Mouse (Mus musculus) heart, postnatal 10 days (tissue): ENCODE data around the gene Slc16a11. TPM values are rescaled to one million over a fixed set of nuclear protein-coding genes. Genes with fewer than 3 reads are reported as not detected.
"Not testable (repeated sequence)": the region's sequence is repeated elsewhere in the genome, so short reads cannot be mapped to it uniquely, and the experiment has no call there.

Experiments
- DNase-seq, 2 experiments: peaks; one replicate each; pipeline ENCODE4 v3.0.0; 2021
- intact Hi-C: fragments of 180-260 bp; cut with DNase I; formaldehyde crosslinking; loops from one replicate; pipeline ENCODE4 v1.15.1; 2025
- total RNA-seq, 2 experiments: library from RNA; stranded (reverse); gene quantifications; 2 replicates each; pipeline ENCODE4 v1.2.3; 2021

The Slc16a11 gene
- total RNA-seq: under 1 TPM; 0.20 to 0.91 TPM

GRCm38 (mm10) chr11:70212423-70212822, at the start of gene Slc16a11:
Slc16a11 (plus strand) TSS chr11:70212752.
- intact Hi-C loops: loop anchor here (5.0 kb wide), 2 partner anchors 40 to 280 kb away; no protein-coding TSS in a partner anchor
- DNase-seq: no peak

- intact Hi-C loops: no loop called here
- DNase-seq: peak; percentile 7 to 12
Observed at GRCm38 (mm10) chr11:70165972-70166921, 46.3 kb upstream of the Slc16a11 start.

GRCm38 (mm10) chr11:70168136-70168535, 44.4 kb upstream of the Slc16a11 start:
- intact Hi-C loops: no loop called here
- DNase-seq: no peak

- DNase-seq, intact Hi-C loops: not testable (repeated sequence)
Observed at GRCm38 (mm10) chr11:70169471-70169870, 43.1 kb upstream of the Slc16a11 start.

GRCm38 (mm10) chr11:70170291-70170690, 42.3 kb upstream of the Slc16a11 start:
- no peak for DNase-seq
- intact Hi-C loops: loop anchor here (5.0 kb wide), 1 partner anchor 42 kb away; the partner anchor contains the start of gene Slc16a11

- intact Hi-C loops: loop anchor here (5.0 kb wide), 1 partner anchor 41 kb away; the partner anchor contains the start of gene Slc16a11
- DNase-seq: no peak
Observed at GRCm38 (mm10) chr11:70171181-70171580, 41.4 kb upstream of the Slc16a11 start.

GRCm38 (mm10) chr11:70171847-70172246, 40.7 kb upstream of the Slc16a11 start:
- peak in 1 of 2 experiments; percentile 39 for DNase-seq
- intact Hi-C loops: loop anchor here (5.0 kb wide), 1 partner anchor 40 kb away; the partner anchor contains the start of gene Slc16a11

- intact Hi-C loops: loop anchor here (5.0 kb wide), 1 partner anchor 40 kb away; the partner anchor contains the start of gene Slc16a11
- DNase-seq: no peak
Observed at GRCm38 (mm10) chr11:70172298-70172697, 40.3 kb upstream of the Slc16a11 start.

GRCm38 (mm10) chr11:70174491-70174890, 38.1 kb upstream of the Slc16a11 start:
- DNase-seq: no peak
- intact Hi-C loops: loop anchor here (5.0 kb wide), 1 partner anchor 38 kb away; the partner anchor contains the start of gene Slc16a11

- intact Hi-C loops: no loop called here
- DNase-seq: peak in 1 of 2 experiments; percentile 11
Observed at GRCm38 (mm10) chr11:70177647-70178046, 34.9 kb upstream of the Slc16a11 start.

GRCm38 (mm10) chr11:70178311-70178710, 34.2 kb upstream of the Slc16a11 start:
- intact Hi-C loops: no loop called here
- no peak for DNase-seq

- intact Hi-C loops: loop anchor here (1.0 kb wide), 1 partner anchor 104 kb away; no protein-coding TSS in a partner anchor
- DNase-seq: no peak
Observed at GRCm38 (mm10) chr11:70178756-70179155, 33.8 kb upstream of the Slc16a11 start.

- intact Hi-C loops: loop anchor here (1.0 kb wide), 1 partner anchor 105 kb away; no protein-coding TSS in a partner anchor
- DNase-seq: peak; percentile 16 to 37
Observed at GRCm38 (mm10) chr11:70179401-70179800, 33.2 kb upstream of the Slc16a11 start.

- intact Hi-C loops: no loop called here
- DNase-seq: no peak
Observed at GRCm38 (mm10) chr11:70180496-70180895, 32.1 kb upstream of the Slc16a11 start.

- no peak for DNase-seq
- intact Hi-C loops: no loop called here
Observed at GRCm38 (mm10) chr11:70185120-70185519, 27.4 kb upstream of the Slc16a11 start.

GRCm38 (mm10) chr11:70189319-70190134, 23.0 kb upstream of the Slc16a11 start:
- no peak for DNase-seq
- intact Hi-C loops: no loop called here

GRCm38 (mm10) chr11:70191188-70191587, 21.4 kb upstream of the Slc16a11 start:
- intact Hi-C loops: no loop called here
- no peak for DNase-seq

- DNase-seq: no peak
- intact Hi-C loops: no loop called here
Observed at GRCm38 (mm10) chr11:70192157-70192556, 20.4 kb upstream of the Slc16a11 start.

- DNase-seq: no peak
- intact Hi-C loops: no loop called here
Observed at GRCm38 (mm10) chr11:70193354-70194285, 18.9 kb upstream of the Slc16a11 start.

- DNase-seq: no peak
- intact Hi-C loops: no loop called here
Observed at GRCm38 (mm10) chr11:70198332-70198731, 14.2 kb upstream of the Slc16a11 start.
